Mouse (Mus musculus) limb, embryonic 15.5 days (tissue): ENCODE results near the gene Klrb1f. TPM values are rescaled to one million over a fixed set of nuclear protein-coding genes. Genes with fewer than 3 reads are reported as not detected.
A peak's percentile ranks its signal among the peaks of the same experiment; 100 is the strongest.

Source experiments
- ATAC-seq: fragments of 200-750 bp; cut with Nextera tagmentation; 2 replicates; pipeline ENCODE4 v1.8.0; 2017; ENCODE audit warnings: low read depth, moderate TSS enrichment; ENCODE audit not compliant: insufficient number of reproducible peaks, low FRiP score, low TSS enrichment
- H3K27ac ChIP-seq: fragments of 300-500 bp; sonication (generic); 2 replicates; pipeline ENCODE4 v1.5.1; 2015; ENCODE audit warnings: moderate library complexity, mild to moderate bottlenecking, inconsistent platforms
- H3K27me3 ChIP-seq: fragments of 300-500 bp; sonication (generic); 2 replicates; pipeline ENCODE4 v1.6.1; 2015; ENCODE audit warnings: inconsistent platforms
- H3K36me3 ChIP-seq: fragments of 300-500 bp; sonication (generic); 2 replicates; pipeline ENCODE4 v1.6.1; 2015; ENCODE audit warnings: inconsistent platforms
- H3K4me1 ChIP-seq: fragments of 300-500 bp; sonication (generic); 2 replicates; pipeline ENCODE4 v1.6.1; 2015; ENCODE audit warnings: inconsistent platforms
- H3K4me2 ChIP-seq: fragments of 300-500 bp; sonication (generic); 2 replicates; pipeline ENCODE4 v1.6.1; 2015; ENCODE audit warnings: mild to moderate bottlenecking, inconsistent platforms
- H3K4me3 ChIP-seq: fragments of 300-500 bp; sonication (generic); 2 replicates; pipeline ENCODE4 v1.5.1; 2015; ENCODE audit warnings: mild to moderate bottlenecking, inconsistent platforms
- H3K9ac ChIP-seq: fragments of 300-500 bp; sonication (generic); 2 replicates; pipeline ENCODE4 v1.6.1; 2015; ENCODE audit warnings: inconsistent platforms
- H3K9me3 ChIP-seq: fragments of 300-500 bp; sonication (generic); 2 replicates; pipeline ENCODE4 v1.6.1; 2016; ENCODE audit warnings: inconsistent platforms
- WGBS: fragments of 180-500 bp; shearing (Covaris S2); methylation state at CpG from one replicate; pipeline ENCODE4 v1.1.7; 2015; 5-methylcytosine and 5-hydroxymethylcytosine counted together
- polyA plus RNA-seq: library from polyadenylated mRNA; unstranded; fragments of >200 nt; fragmentation: Nextera tagmentation; extraction: Ambion mirVana; gene quantifications from 2 replicates; pipeline ENCODE4 v1.2.1, GENCODE M21; 2015

Gene Klrb1f
- polyA plus RNA-seq, 1 experiment from 2014 or later, result 0.12 TPM

GRCm38 (mm10) chr6:129027451-129028248 lies 18.1 kb upstream of the Klrb1f start:
- no peak for ATAC-seq
- Histone ChIP-seq H3K4me3 (no peak overlapping the region), H3K4me2 (no peak overlapping the region), H3K27me3 (no peaks in the 10 kb centered on the region), H3K27ac (no peak overlapping the region), H3K9ac (no peak overlapping the region), H3K4me1 (no peaks in the 10 kb centered on the region), H3K9me3 (no peaks in the 10 kb centered on the region), H3K36me3 (no peaks in the 10 kb centered on the region)
- WGBS, result 85% methylated on average over 8 of the region's 8 CpGs

GRCm38 (mm10) chr6:129030175-129030824 lies 15.4 kb upstream of the Klrb1f start:
- no peak overlapping the region for H3K4me3 ChIP-seq
- no peak overlapping the region for H3K4me2 ChIP-seq
- H3K4me1 ChIP-seq, result no peaks in the 10 kb centered on the region
- whole genome bisulfite sequencing, result 51% methylated on average over 6 of the region's 6 CpGs
- no peak overlapping the region for H3K9ac ChIP-seq
- no peak for ATAC-seq
- no peaks in the 10 kb centered on the region for H3K36me3 ChIP-seq
- H3K27me3 ChIP-seq, result no peaks in the 10 kb centered on the region
- no peak overlapping the region for H3K27ac ChIP-seq
- H3K9me3 ChIP-seq, result no peaks in the 10 kb centered on the region

GRCm38 (mm10) chr6:129030964-129031363 lies 14.7 kb upstream of the Klrb1f start:
- H3K9ac ChIP-seq, result no peak overlapping the region
- no peak overlapping the region for H3K4me3 ChIP-seq
- H3K4me2 ChIP-seq, result no peak overlapping the region
- no peaks in the 10 kb centered on the region for H3K4me1 ChIP-seq
- no peaks in the 10 kb centered on the region for H3K36me3 ChIP-seq
- H3K27ac ChIP-seq, result no peak overlapping the region
- no peak for ATAC-seq
- no peaks in the 10 kb centered on the region for H3K27me3 ChIP-seq
- WGBS, result 86% methylated on average over 2 of the region's 2 CpGs
- H3K9me3 ChIP-seq, result no peaks in the 10 kb centered on the region

- no peak overlapping the region for H3K4me2 ChIP-seq
- no peak for ATAC-seq
- H3K4me3 ChIP-seq, result no peak overlapping the region
- no peaks in the 10 kb centered on the region for H3K36me3 ChIP-seq
- H3K9me3 ChIP-seq, result no peaks in the 10 kb centered on the region
- no peak overlapping the region for H3K27ac ChIP-seq
- H3K27me3 ChIP-seq, result no peaks in the 10 kb centered on the region
- WGBS, result 73% methylated on average over 2 of the region's 2 CpGs
- H3K4me1 ChIP-seq, result no peaks in the 10 kb centered on the region
- H3K9ac ChIP-seq, result no peak overlapping the region
These were observed 12.3 kb upstream of the Klrb1f start for GRCm38 (mm10) chr6:129033397-129033796.

GRCm38 (mm10) chr6:129035017-129035416 lies 10.7 kb upstream of the Klrb1f start:
- ATAC-seq, result no peak
- no peak overlapping the region for H3K4me3 ChIP-seq
- H3K27ac ChIP-seq, result no peak overlapping the region
- H3K4me1 ChIP-seq, result no peaks in the 10 kb centered on the region
- H3K9ac ChIP-seq, result no peak overlapping the region
- H3K27me3 ChIP-seq, result no peaks in the 10 kb centered on the region
- no peak overlapping the region for H3K4me2 ChIP-seq
- no peaks in the 10 kb centered on the region for H3K9me3 ChIP-seq
- 69% methylated on average over 2 of the region's 2 CpGs for WGBS
- no peaks in the 10 kb centered on the region for H3K36me3 ChIP-seq

- H3K9me3 ChIP-seq, result no peaks in the 10 kb centered on the region
- no peak overlapping the region for H3K9ac ChIP-seq
- H3K4me1 ChIP-seq, result no peaks in the 10 kb centered on the region
- H3K4me3 ChIP-seq, result no peak overlapping the region
- no peak overlapping the region for H3K4me2 ChIP-seq
- H3K36me3 ChIP-seq, result no peaks in the 10 kb centered on the region
- ATAC-seq, result no peak
- H3K27ac ChIP-seq, result no peak overlapping the region
- no peaks in the 10 kb centered on the region for H3K27me3 ChIP-seq
These were observed 9.4 kb upstream of the Klrb1f start for GRCm38 (mm10) chr6:129036326-129036725.

- 79% methylated on average over 2 of the region's 2 CpGs for WGBS
- H3K4me1 ChIP-seq, result no peaks in the 10 kb centered on the region
- no peak overlapping the region for H3K4me3 ChIP-seq
- H3K9me3 ChIP-seq, result no peaks in the 10 kb centered on the region
- no peak overlapping the region for H3K9ac ChIP-seq
- no peak overlapping the region for H3K27ac ChIP-seq
- no peaks in the 10 kb centered on the region for H3K36me3 ChIP-seq
- no peak for ATAC-seq
- H3K4me2 ChIP-seq, result no peak overlapping the region
- H3K27me3 ChIP-seq, result no peaks in the 10 kb centered on the region
These were observed 8.7 kb upstream of the Klrb1f start for GRCm38 (mm10) chr6:129036890-129037463.

- no peaks in the 10 kb centered on the region for H3K27me3 ChIP-seq
- H3K4me3 ChIP-seq, result no peak overlapping the region
- no peak overlapping the region for H3K27ac ChIP-seq
- no peaks in the 10 kb centered on the region for H3K36me3 ChIP-seq
- no peak overlapping the region for H3K9ac ChIP-seq
- WGBS, result 86% methylated on average over 2 of the region's 2 CpGs
- ATAC-seq, result no peak
- H3K9me3 ChIP-seq, result no peaks in the 10 kb centered on the region
- H3K4me2 ChIP-seq, result no peak overlapping the region
- H3K4me1 ChIP-seq, result no peaks in the 10 kb centered on the region
These were observed 4.2 kb upstream of the Klrb1f start for GRCm38 (mm10) chr6:129041470-129041869.

GRCm38 (mm10) chr6:129042470-129042869 lies 3.2 kb upstream of the Klrb1f start:
- Histone ChIP-seq H3K36me3 (no peaks in the 10 kb centered on the region), H3K27ac (no peak overlapping the region), H3K4me2 (no peak overlapping the region), H3K9me3 (no peaks in the 10 kb centered on the region), H3K4me1 (no peaks in the 10 kb centered on the region), H3K4me3 (no peak overlapping the region), H3K27me3 (no peaks in the 10 kb centered on the region), H3K9ac (no peak overlapping the region)
- ATAC-seq, result no peak

GRCm38 (mm10) chr6:129048381-129048780 lies 2.7 kb downstream of the Klrb1f start:
- no peak overlapping the region for H3K4me3 ChIP-seq
- 0 out of 2 replicates have a peak, but pooled peaks cover 2% of the 10 kb centered on the region for H3K4me1 ChIP-seq
- no peak overlapping the region for H3K9ac ChIP-seq
- ATAC-seq, result no peak
- WGBS, result 35% methylated on average over 4 of the region's 4 CpGs
- no peak overlapping the region for H3K4me2 ChIP-seq
- no peak overlapping the region for H3K27ac ChIP-seq
- H3K27me3 ChIP-seq, result no peaks in the 10 kb centered on the region
- no peaks in the 10 kb centered on the region for H3K36me3 ChIP-seq
- no peaks in the 10 kb centered on the region for H3K9me3 ChIP-seq

- Histone ChIP-seq H3K27ac (no peak overlapping the region), H3K4me3 (peak overlapping the region; percentile 40), H3K9ac (no peak overlapping the region), H3K9me3 (no peaks in the 10 kb centered on the region), H3K4me2 (peak overlapping the region; percentile 52), H3K4me1 (0 out of 2 replicates have a peak, but pooled peaks cover 2% of the 10 kb centered on the region), H3K36me3 (no peaks in the 10 kb centered on the region), H3K27me3 (no peaks in the 10 kb centered on the region)
- under 1% methylated on average over 13 of the region's 13 CpGs for WGBS
- 0 out of 2 replicates have a peak, but pooled peaks have one; percentile 61 for ATAC-seq
These were observed 3.3 kb downstream of the Klrb1f start for GRCm38 (mm10) chr6:129048857-129049473.
